Mouse (Mus musculus) kidney, postnatal 4 days (tissue): ENCODE measurements around the gene Wbp1l.

Experiments used
- DNase-seq, 2 experiments: peaks; one replicate each; pipeline ENCODE4 v3.0.0; 2021; ENCODE audit warnings: mixed read lengths in 2 of 2

Wbp1l gene

GRCm38 (mm10) chr19:46661511-46661910 lies 62.6 kb downstream of the Wbp1l start:
- peak in 1 of 2 experiments; percentile 45 for DNase-seq

DNA sequence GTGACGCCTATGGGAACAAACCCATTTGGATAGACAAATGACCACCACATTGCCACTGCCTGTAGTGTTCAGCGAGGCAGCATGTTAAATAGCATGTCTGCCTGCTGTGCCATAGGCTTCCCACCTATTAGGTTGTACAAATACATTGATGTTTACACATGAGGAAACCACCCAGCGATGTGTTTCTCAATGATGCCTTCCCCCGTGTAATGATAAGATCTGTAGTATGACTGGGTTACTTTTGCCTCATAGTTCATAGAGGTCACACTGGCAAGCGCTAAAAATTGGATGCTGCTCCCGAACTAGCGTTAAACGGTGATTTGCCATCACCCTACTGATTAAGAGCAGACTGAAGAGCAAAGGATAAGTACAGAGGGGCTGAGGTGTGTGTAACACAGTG lies 63.3 kb downstream of the Wbp1l start:
- DNase-seq, result no peak

- DNase-seq, result no peak
These were observed 63.9 kb downstream of the Wbp1l start for GRCm38 (mm10) chr19:46662784-46663183.

DNA sequence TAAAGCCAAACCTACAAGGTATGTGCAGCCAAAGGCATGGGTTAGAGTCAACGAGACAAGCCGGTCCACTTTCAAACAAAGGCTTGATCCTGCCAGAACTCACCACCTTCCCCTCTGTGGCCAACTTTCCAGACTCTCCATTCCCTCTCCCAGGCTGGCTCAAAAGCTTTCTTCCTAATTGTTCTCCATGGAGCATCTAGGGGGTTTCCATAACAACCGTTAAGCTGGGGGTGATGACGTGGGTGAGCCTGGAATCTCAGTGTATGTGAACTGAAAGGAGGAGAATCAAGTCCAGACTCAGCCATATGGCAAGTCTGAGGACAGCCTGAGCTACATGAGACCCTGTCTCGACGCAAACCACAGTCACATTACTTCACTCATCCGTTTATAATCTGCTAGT lies 66.6 kb downstream of the Wbp1l start:
- DNase-seq, result no peak

GRCm38 (mm10) chr19:46667300-46667699 lies 68.4 kb downstream of the Wbp1l start:
- no peak for DNase-seq

DNA sequence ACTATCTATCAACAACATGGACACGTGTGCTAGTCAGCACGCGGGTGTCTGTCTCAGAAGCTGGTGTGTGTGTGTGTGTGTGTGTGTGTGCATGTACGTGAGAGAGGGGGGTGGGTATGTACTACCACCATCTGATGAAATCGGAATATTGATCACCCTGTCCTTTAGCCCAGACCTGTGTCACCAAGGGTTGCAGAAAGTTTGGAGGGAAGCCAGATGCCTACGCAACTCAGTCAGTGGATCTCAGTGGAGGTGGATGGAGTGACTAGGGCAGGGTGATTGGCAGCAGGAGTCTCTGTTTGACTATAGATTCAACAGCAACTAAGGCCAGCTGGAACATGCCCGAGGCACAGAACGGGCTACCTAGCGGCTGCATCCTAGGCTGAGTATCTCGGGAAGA lies 69.4 kb downstream of the Wbp1l start:
- no peak for DNase-seq

GRCm38 (mm10) chr19:46669802-46670201 lies 70.9 kb downstream of the Wbp1l start:
- no peak for DNase-seq

DNA sequence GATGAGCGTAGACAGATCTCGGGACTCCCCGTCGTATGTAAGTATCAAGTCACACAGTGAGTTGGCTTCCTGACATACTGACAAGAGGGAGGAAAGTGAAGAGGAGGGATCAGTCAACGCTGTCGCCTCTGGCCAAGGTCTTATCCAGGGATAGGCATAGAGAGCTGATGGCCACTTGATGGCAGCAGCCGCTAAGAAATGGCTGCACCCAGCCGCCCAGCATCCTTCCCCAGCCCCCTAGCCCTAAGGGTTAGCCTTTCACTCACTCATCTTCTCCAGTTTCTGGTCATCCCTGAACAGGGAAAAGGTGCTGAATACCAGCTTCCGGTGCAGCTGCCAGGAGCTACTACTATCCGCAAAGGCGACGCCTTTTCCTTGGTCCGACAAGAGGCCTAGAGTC lies 71.8 kb downstream of the Wbp1l start:
- DNase-seq, result peak; percentile 78 to 80

GRCm38 (mm10) chr19:46672766-46673418 lies 74.0 kb downstream of the Wbp1l start, which contains the start of gene Cyp17a1:
TSS of gene Cyp17a1 (minus strand) at chr19:46673172.
- no peak for DNase-seq

GRCm38 (mm10) chr19:46675641-46676040 lies 76.8 kb downstream of the Wbp1l start:
- no peak for DNase-seq

DNA sequence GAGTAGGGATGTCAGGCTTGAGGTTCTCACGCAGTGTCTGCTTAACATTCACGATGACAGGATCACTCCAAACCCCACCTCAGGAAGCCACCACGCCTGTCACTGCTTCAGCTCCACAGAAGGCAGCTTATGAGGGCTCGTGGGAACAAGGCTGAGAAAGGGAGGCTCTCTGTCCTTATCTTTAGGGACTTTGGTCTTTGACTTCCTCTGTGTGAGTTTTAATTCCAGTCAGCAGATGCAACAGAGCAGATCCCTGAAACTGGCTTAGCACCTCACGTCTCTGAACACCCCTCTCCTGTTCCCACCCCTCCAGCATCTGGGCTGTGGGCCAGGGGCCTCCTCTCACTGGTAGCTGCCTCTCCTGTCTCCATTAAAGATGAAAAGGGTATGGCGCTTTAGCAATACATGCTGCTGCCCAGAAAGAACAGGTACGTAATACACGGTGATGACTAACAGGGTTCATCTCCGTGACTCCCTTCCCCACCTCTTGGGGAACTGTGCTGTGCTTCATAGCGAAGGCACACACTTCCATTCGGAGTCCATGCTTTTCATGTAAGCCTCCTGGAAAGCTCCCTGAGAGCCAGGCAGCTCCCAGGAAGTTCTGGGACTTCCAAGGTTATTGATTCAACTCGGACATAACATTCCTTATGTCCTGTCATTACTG lies 81.0 kb downstream of the Wbp1l start:
- no peak for DNase-seq

GRCm38 (mm10) chr19:46689460-46690372 lies 90.8 kb downstream of the Wbp1l start, which contains the start of gene Borcs7:
TSS of gene Borcs7 (plus strand) at chr19:46689906.
- DNase-seq, result peak; percentile 89 to 93

GRCm38 (mm10) chr19:46690387-46690786 lies 91.5 kb downstream of the Wbp1l start:
- no peak for DNase-seq

DNA sequence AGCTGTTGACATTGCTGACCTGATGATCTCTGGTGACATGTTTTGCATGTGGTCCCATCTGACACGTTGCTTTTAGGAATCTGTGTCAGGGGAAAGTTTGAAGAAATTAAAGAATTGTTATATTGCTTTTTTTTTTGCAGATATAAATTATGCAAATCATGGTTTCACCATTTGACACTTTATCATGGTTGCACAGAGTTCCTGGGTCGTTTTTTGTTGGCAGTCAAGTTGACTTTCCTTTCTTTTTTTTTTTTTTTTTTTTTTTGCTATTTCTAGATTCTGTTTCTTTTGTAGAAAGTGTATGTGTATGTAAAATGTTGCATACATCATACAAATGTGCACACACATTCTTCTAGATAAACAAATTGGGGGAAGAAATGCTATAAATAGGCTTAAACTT lies 92.2 kb downstream of the Wbp1l start:
- no peak for DNase-seq

GRCm38 (mm10) chr19:46693146-46693545 lies 94.3 kb downstream of the Wbp1l start:
- no peak for DNase-seq

DNA sequence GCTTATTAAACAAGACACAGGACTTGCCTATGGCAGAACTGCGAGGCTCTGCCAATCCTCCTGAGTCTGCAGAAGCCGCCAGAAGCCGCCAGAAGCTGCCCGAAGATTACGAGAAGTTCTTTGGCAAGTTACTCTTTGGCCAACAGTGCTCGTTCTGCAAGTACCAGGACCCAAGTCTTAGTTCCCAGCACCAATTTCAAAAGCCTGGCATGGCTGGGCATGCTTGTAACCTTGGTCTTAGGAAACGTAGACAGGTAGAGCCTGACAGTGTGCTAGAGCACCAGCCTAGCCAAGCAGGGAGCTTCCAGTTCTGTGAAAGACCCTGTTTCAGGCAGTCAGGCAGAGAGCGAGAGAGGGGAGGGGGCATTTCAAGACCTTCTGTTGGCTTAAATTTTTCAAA lies 97.6 kb downstream of the Wbp1l start:
- no peak for DNase-seq

DNA sequence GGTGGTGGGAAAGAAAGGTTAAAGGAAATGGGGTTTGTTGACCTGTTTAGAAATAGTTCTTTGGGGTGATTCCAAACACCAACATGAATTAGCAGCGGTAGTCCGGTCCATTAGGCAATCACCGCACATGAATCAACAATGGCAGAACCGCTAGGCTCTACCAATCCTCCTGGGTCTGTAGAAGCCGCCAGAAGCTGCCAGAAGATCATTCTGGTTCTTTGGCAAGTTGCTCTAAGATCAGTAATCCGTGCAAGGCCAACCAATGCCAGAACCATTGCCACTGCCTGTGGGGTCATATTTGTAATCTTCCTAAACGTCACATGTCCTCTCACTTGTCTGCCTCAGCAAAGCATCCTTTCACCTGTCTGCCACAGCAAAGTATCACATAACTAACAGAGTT lies 98.1 kb downstream of the Wbp1l start:
- no peak for DNase-seq

GRCm38 (mm10) chr19:46697840-46698517 lies 99.1 kb downstream of the Wbp1l start:
- no peak for DNase-seq

- DNase-seq, result no peak
These were observed 100.2 kb downstream of the Wbp1l start for GRCm38 (mm10) chr19:46699011-46699481.

DNA sequence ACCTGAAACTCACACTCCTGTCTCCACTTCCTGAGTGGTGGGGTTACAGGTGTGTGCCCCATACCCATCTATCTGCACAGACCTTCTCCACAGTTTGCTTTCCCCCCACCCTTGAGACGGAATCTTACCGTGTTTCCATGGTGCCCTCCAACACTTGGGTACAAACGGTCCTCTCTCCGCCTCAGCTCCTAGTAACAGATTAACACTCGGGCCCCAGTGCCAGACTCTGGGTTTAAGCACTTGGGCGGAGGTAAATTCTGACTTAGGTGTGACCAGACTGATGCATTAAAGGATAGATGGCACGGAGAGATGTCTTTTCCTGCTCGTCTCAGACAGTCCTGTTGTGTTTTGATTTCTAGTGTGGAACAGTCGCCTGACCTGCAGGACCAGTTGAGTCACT lies 102.3 kb downstream of the Wbp1l start:
- DNase-seq, result no peak

DNA sequence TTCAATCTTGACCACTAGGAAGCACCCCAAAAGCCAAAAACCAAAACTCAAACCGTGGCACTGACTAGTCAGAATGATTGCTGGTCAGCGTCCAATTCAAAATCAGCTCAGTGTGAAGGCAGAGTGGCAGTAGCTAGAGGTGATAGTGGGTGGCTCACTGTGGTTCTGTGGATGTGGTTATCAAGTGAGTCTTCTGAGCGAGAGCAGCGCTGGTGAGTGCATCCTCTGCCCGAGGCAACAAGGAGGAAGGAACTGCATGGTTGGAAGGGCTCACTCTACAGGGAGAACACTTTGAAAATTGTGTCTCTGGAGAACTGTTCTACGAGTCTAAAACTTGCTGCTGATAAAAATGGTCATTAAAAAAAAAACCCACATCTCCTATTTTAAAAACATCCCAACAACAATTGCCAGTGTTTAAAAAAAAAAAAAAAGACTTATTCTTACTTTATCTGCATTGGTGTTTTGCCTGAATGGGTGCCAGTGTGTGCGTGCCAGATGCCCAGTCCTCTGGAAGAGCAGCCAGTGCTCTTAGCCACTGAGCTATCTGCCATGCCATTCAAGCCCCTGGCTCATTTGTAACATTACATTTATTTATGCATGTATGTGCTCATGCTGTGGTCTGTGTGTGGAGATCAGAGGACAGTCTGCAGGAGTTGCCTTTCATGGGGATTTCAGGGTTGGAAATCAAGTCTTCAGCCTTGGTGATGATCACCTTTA lies 107.1 kb downstream of the Wbp1l start:
- no peak for DNase-seq
